Mouse (Mus musculus) kidney, adult 2 months (tissue): ENCODE results near the gene Adssl1. TPM values are rescaled to one million over a fixed set of nuclear protein-coding genes. Genes with fewer than 3 reads are reported as not detected.

Experiments used
- DNase-seq: peaks from one replicate; pipeline ENCODE4 v3.0.0; 2021
- H3K27ac ChIP-seq: fragments of 200-500 bp; 2 replicates; pipeline ENCODE4 v1.5.1; 2012; ENCODE audit warnings: low read depth, low read length, control low read depth, inconsistent platforms; ENCODE audit not compliant: insufficient read depth
- H3K27me3 ChIP-seq: fragments of 200-500 bp; replicated peaks from 2 replicates; pipeline ENCODE4 v1.6.1; 2012; ENCODE audit warnings: mild to moderate bottlenecking, moderate library complexity, low read length, inconsistent platforms; ENCODE audit not compliant: control insufficient read depth, insufficient read depth
- H3K36me3 ChIP-seq: fragments of 200-500 bp; 2 replicates; pipeline ENCODE4 v1.6.1; 2012; ENCODE audit warnings: mild to moderate bottlenecking, moderate library complexity, low read length, inconsistent platforms; ENCODE audit not compliant: control insufficient read depth, insufficient read depth
- H3K4me1 ChIP-seq: fragments of 200-500 bp; 2 replicates; pipeline ENCODE4 v1.6.1; 2011; ENCODE audit warnings: low read length; ENCODE audit not compliant: control insufficient read depth, insufficient read depth
- H3K4me3 ChIP-seq: fragments of 200-500 bp; 2 replicates; pipeline ENCODE4 v1.5.1; 2011; ENCODE audit warnings: mild to moderate bottlenecking, low read depth, low read length, control low read depth; ENCODE audit not compliant: insufficient read depth
- CTCF ChIP-seq: fragments of 200-500 bp; conservative IDR thresholded peaks from 2 replicates; pipeline ENCODE4 v1.5.1; 2011; ENCODE audit warnings: low read depth, mild to moderate bottlenecking, control low read depth, low read length, moderate library complexity, mixed read lengths; ENCODE audit not compliant: insufficient read depth, insufficient read length
- POLR2A ChIP-seq: fragments of 200-500 bp; IDR thresholded peaks from one replicate; pipeline ENCODE4 v1.6.1; 2011; ENCODE audit warnings: low read depth, low read length, control low read depth
- WGBS: fragments of 180-500 bp; shearing (Covaris S2); methylation state at CpG from one replicate; pipeline ENCODE4 v1.1.7; 2018; 5-methylcytosine and 5-hydroxymethylcytosine counted together
- polyA plus RNA-seq: library from polyadenylated mRNA; depleted of rRNA; stranded (reverse); fragments of >200 nt; gene quantifications from 2 replicates; pipeline ENCODE4 v1.2.3, GENCODE M21; 2012

Adssl1 gene
- polyA plus RNA-seq, 1 experiment = 10.4 TPM

- no peak for DNase-seq
These were observed 20.6 kb upstream of the Adssl1 start for GRCm38 (mm10) chr12:112599198-112599597.

GRCm38 (mm10) chr12:112599942-112600611 is 19.8 kb upstream of the Adssl1 start:
- no peaks in the 10 kb centered on the region for H3K4me1 ChIP-seq
- H3K27me3 ChIP-seq = no peaks in the 10 kb centered on the region
- WGBS = 92% methylated on average over 30 of the region's 30 CpGs
- H3K27ac ChIP-seq = no peak overlapping the region
- no peak overlapping the region for H3K4me3 ChIP-seq
- DNase-seq = no peak
- TF ChIP-seq CTCF (no peak), POLR2A (no peak)
- no peaks in the 10 kb centered on the region for H3K36me3 ChIP-seq

More at GRCm38 (mm10) chr12:112599198-112599597, 20.6 kb upstream of the Adssl1 start:
- no peak overlapping the region for H3K4me3 ChIP-seq
- H3K27ac ChIP-seq = no peak overlapping the region
- no peak for TF ChIP-seq CTCF
- TF ChIP-seq POLR2A = no peak
- H3K27me3 ChIP-seq = no peaks in the 10 kb centered on the region
- no peaks in the 10 kb centered on the region for H3K36me3 ChIP-seq
- 59% methylated on average over 4 of the region's 4 CpGs for WGBS
- H3K4me1 ChIP-seq = peaks cover 2% of the 10 kb centered on the region

GRCm38 (mm10) chr12:112604022-112604421 is 15.8 kb upstream of the Adssl1 start:
- Histone ChIP-seq H3K4me3 (no peak overlapping the region), H3K4me1 (no peaks in the 10 kb centered on the region), H3K27ac (no peak overlapping the region), H3K27me3 (no peaks in the 10 kb centered on the region), H3K36me3 (no peaks in the 10 kb centered on the region)
- TF ChIP-seq CTCF (no peak; the same call in 1 of the 2 replicates), POLR2A (no peak)
- no peak for DNase-seq
- 85% methylated on average over 5 of the region's 5 CpGs for WGBS

- Histone ChIP-seq H3K4me1 (no peaks in the 10 kb centered on the region), H3K27me3 (no peaks in the 10 kb centered on the region), H3K4me3 (no peak overlapping the region), H3K27ac (no peak overlapping the region), H3K36me3 (no peaks in the 10 kb centered on the region)
- no peak for DNase-seq
- TF ChIP-seq CTCF (peak; percentile 28; the same call in 1 of the 2 replicates), POLR2A (no peak)
- WGBS = 71% methylated on average over 20 of the region's 20 CpGs
These were observed 14.9 kb upstream of the Adssl1 start for GRCm38 (mm10) chr12:112604709-112605649.

GRCm38 (mm10) chr12:112605766-112606165 is 14.1 kb upstream of the Adssl1 start:
- DNase-seq = peak; percentile 71
- no peak for TF ChIP-seq POLR2A
- TF ChIP-seq CTCF = peak; percentile 98; the same call in 1 of the 2 replicates
- 47% methylated on average over 6 of the region's 6 CpGs for WGBS
- Histone ChIP-seq H3K36me3 (no peaks in the 10 kb centered on the region), H3K27ac (no peak overlapping the region), H3K27me3 (no peaks in the 10 kb centered on the region), H3K4me3 (no peak overlapping the region), H3K4me1 (no peaks in the 10 kb centered on the region)

- Histone ChIP-seq H3K36me3 (no peaks in the 10 kb centered on the region), H3K27me3 (no peaks in the 10 kb centered on the region), H3K4me3 (no peak overlapping the region), H3K27ac (no peak overlapping the region), H3K4me1 (no peaks in the 10 kb centered on the region)
- TF ChIP-seq POLR2A (no peak), CTCF (no peak)
- WGBS = 68% methylated on average over 6 of the region's 6 CpGs
- no peak for DNase-seq
These were observed 12.8 kb upstream of the Adssl1 start for GRCm38 (mm10) chr12:112606998-112607397.

- peak; percentile 45 for DNase-seq
- Histone ChIP-seq H3K4me3 (no peak overlapping the region), H3K36me3 (no peaks in the 10 kb centered on the region), H3K27me3 (no peaks in the 10 kb centered on the region), H3K27ac (no peak overlapping the region), H3K4me1 (no peaks in the 10 kb centered on the region)
- WGBS = 64% methylated on average over 10 of the region's 10 CpGs
- no peak for TF ChIP-seq CTCF
- no peak for TF ChIP-seq POLR2A
These were observed 10.8 kb upstream of the Adssl1 start for GRCm38 (mm10) chr12:112609031-112609430.
